Mouse (Mus musculus) intestine, postnatal 0 days (tissue): ENCODE results near the gene Entpd8. TPM values are rescaled to one million over a fixed set of nuclear protein-coding genes. Genes with fewer than 3 reads are reported as not detected.
A peak's percentile ranks its signal among the peaks of the same experiment; 100 is the strongest.

Source experiments
- ATAC-seq: fragments of 200-750 bp; cut with Nextera tagmentation; 2 replicates; pipeline ENCODE4 v1.8.0; 2017; ENCODE audit warnings: mild to moderate bottlenecking, moderate TSS enrichment, moderate library complexity
- H3K27ac ChIP-seq: fragments of 300-500 bp; sonication (generic); 2 replicates; pipeline ENCODE4 v1.5.1; 2014; ENCODE audit warnings: mild to moderate bottlenecking, low read depth, low read length, moderate library complexity
- H3K27me3 ChIP-seq: fragments of 300-500 bp; sonication (generic); replicated peaks from 2 replicates; pipeline ENCODE4 v1.6.1; 2014; ENCODE audit warnings: low read length, mixed read lengths; ENCODE audit not compliant: control insufficient read depth, insufficient read depth
- H3K36me3 ChIP-seq: fragments of 300-500 bp; sonication (generic); 2 replicates; pipeline ENCODE4 v1.6.1; 2014; ENCODE audit warnings: mild to moderate bottlenecking, moderate library complexity; ENCODE audit not compliant: control insufficient read depth, insufficient read depth
- H3K4me1 ChIP-seq: fragments of 300-500 bp; sonication (generic); replicated peaks from 2 replicates; pipeline ENCODE4 v1.6.1; 2014; ENCODE audit warnings: antibody characterized with exemption, low read length, mixed read lengths; ENCODE audit not compliant: control insufficient read depth, insufficient read depth
- H3K4me2 ChIP-seq: fragments of 300-500 bp; sonication (generic); replicated peaks from 2 replicates; pipeline ENCODE4 v1.6.1; 2014; ENCODE audit warnings: low read depth, mild to moderate bottlenecking, moderate library complexity
- H3K4me3 ChIP-seq: fragments of 300-500 bp; sonication (generic); 2 replicates; pipeline ENCODE4 v1.5.1; 2014; ENCODE audit warnings: low read depth, low read length
- H3K9ac ChIP-seq: fragments of 300-500 bp; sonication (generic); 2 replicates; pipeline ENCODE4 v1.6.1; 2014; ENCODE audit warnings: mild to moderate bottlenecking, low read depth, low read length
- H3K9me3 ChIP-seq: fragments of 300-500 bp; sonication (generic); 2 replicates; pipeline ENCODE4 v1.6.1; 2016; ENCODE audit warnings: mixed run types; ENCODE audit not compliant: control insufficient read depth
- CTCF ChIP-seq: sonication (generic); IDR thresholded peaks from 2 replicates; pipeline ENCODE4 v1.5.1; 2016; ENCODE audit warnings: low read depth, mild to moderate bottlenecking, control low read depth, antibody characterized with exemption, moderate library complexity
- WGBS: fragments of 180-500 bp; shearing (Covaris S2); extraction: QIAGEN DNeasy Blood & Tissue Kit; methylation state at CpG from one replicate; pipeline ENCODE4 v1.1.7; 2014; 5-methylcytosine and 5-hydroxymethylcytosine counted together
- polyA plus RNA-seq: library from polyadenylated mRNA; unstranded; fragments of >200 nt; fragmentation: Nextera tagmentation; extraction: Ambion mirVana; gene quantifications from 2 replicates; pipeline ENCODE4 v1.2.1, GENCODE M21; 2015

Gene Entpd8
- polyA plus RNA-seq, 1 experiment from 2014 or later, result 25.9 TPM

DNA sequence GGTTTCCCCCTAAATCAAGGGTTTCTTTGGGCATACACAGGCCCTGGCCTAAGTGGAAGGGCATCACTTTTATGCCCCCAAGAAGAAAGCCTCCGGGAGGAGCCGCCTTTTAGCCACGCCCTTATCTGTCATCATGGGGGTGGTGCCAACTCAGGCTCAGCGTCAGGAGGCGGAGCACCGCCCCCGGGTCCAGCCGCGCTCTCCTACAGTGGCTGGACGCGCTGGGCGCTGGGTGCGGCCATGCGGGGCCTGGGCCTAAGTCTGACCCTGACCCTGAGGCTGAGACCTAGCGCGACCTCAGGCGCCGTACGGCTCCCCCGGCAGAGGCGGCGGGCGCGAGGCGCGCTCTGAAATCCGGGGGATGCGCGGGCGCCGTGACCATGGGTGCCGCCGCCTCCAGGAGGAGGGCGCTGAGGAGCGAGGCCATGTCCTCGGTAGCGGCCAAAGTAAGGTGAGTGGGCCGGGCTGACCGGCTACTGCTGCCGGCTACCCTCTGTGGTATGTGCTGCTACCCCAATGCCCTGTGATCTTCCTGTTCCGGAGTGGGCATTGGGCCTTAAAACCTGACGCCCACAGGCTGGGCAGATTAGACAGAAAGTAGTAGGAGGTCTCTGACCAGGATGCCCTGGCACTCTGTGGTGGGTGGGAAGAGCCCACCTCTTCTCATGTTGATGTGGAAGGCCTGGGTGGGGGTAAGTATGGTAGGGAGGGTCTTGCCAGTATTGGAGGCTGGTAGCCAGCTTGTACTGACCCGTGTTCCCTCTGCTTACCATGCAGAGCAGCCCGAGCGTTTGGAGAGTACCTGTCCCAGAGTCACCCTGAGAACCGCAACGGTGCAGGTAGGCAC lies 25.7 kb upstream of the Entpd8 start, which contains the start of gene Nsmf:
Nsmf (plus strand) TSS at position 135 of the 847 bp plus-strand sequence.
- H3K27me3 ChIP-seq, result no peaks in the 10 kb centered on the region
- 0 out of 2 replicates have a peak, but pooled peaks cover 2% of the 10 kb centered on the region for H3K4me1 ChIP-seq
- H3K9me3 ChIP-seq, result no peaks in the 10 kb centered on the region
- peak; percentile 79 for ATAC-seq
- peak; percentile 59 for TF ChIP-seq CTCF
- peaks cover 42% of the 10 kb centered on the region for H3K36me3 ChIP-seq
- H3K27ac ChIP-seq, result no peak within 1 kb of the TSS
- WGBS, result 4% methylated on average over 47 of the region's 47 CpGs
- H3K9ac ChIP-seq, result peak within 1 kb of the TSS; percentile 58
- peak within 1 kb of the TSS; percentile 82 for H3K4me2 ChIP-seq
- peak within 1 kb of the TSS; percentile 60 for H3K4me3 ChIP-seq

DNA sequence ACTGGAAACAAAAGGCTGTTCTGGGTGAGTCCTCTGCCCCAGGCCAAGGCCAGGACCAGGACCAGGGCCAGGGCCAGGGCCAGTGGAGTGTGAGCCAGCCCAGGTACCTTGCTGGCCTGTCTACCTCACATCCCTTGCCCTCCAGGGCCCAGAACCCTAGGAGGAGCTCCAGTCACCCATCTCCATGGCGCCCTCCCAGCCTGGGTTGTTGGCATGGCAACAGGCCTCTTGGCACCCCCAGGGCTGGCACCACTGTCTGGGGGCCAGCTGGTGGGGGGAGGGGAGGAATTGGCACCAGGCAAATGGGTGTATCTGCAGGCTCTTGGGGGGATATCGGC lies 25.1 kb upstream of the Entpd8 start:
- H3K9me3 ChIP-seq, result no peaks in the 10 kb centered on the region
- H3K4me1 ChIP-seq, result 0 out of 2 replicates have a peak, but pooled peaks cover 2% of the 10 kb centered on the region
- peak overlapping the region; percentile 82 for H3K4me2 ChIP-seq
- H3K4me3 ChIP-seq, result peak overlapping the region; percentile 60
- H3K9ac ChIP-seq, result peak overlapping the region; percentile 58
- ATAC-seq, result peak; percentile 17; the same call in 1 of the 2 replicates
- H3K27me3 ChIP-seq, result no peaks in the 10 kb centered on the region
- no peak overlapping the region for H3K27ac ChIP-seq
- WGBS, result 66% methylated on average over 2 of the region's 2 CpGs
- no peak for TF ChIP-seq CTCF
- peaks cover 41% of the 10 kb centered on the region for H3K36me3 ChIP-seq

DNA sequence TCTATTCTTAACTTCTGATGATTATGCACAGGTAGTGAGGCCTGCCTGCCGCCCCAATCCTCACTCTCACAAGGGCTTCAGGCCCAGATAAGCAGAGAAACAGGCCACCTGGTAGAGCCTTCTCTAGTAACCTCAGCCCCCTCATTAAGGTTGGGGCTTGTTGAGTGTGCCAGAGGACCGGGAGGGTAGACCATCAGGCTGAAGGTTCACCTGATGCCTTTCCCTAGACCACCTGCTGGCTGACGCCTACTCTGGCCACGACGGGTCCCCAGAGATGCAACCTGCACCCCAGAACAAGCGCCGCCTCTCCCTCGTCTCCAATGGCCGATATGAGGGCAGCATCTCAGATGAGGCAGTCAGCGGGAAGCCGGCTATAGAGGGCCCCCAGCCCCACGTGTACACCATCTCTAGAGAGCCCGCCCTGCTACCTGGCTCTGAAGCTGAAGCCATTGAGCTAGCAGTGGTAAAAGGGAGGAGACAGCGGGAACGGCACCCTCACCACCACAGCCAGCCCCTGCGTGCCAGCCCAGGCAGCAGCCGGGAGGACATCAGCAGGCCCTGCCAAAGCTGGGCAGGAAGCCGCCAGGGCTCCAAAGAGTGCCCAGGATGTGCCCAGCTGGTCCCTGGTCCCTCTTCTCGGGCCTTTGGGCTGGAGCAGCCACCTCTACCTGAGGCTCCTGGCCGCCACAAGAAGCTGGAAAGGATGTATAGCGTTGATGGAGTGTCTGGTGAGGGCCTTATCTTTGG lies 24.5 kb upstream of the Entpd8 start:
- Histone ChIP-seq H3K4me3 (no peak overlapping the region), H3K36me3 (peaks cover 44% of the 10 kb centered on the region), H3K4me1 (0 out of 2 replicates have a peak, but pooled peaks cover 2% of the 10 kb centered on the region), H3K4me2 (peak overlapping the region; percentile 82), H3K27me3 (no peaks in the 10 kb centered on the region), H3K9ac (0 out of 2 replicates have a peak overlapping the region, but pooled peaks have one; percentile 58), H3K27ac (no peak overlapping the region), H3K9me3 (no peaks in the 10 kb centered on the region)
- 93% methylated on average over 21 of the region's 21 CpGs for WGBS
- TF ChIP-seq CTCF, result no peak
- no peak for ATAC-seq

DNA sequence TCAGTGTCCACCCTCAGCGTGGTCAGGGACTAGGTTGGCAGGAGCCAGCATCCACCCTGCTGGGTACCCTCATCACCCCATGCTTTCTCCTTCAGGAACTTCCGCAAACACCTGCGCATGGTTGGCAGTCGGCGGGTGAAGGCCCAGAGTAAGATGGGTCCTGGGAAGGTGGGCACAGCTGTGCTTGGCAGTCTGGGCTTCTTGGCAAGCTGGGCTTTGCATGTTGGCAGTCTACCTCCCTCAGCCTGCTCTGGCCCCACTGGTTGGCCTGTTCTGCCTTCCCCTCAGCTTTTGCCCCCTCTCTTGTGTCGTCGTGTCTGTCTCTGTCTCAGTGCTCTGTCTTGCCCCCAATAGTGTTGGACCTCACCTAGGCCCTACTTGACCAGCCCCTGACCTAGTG lies 21.2 kb upstream of the Entpd8 start:
- Histone ChIP-seq H3K4me2 (no peak overlapping the region), H3K36me3 (peaks cover 41% of the 10 kb centered on the region), H3K27ac (no peak overlapping the region), H3K9ac (no peak overlapping the region), H3K4me1 (0 out of 2 replicates have a peak, but pooled peaks cover 2% of the 10 kb centered on the region), H3K27me3 (no peaks in the 10 kb centered on the region), H3K4me3 (no peak overlapping the region), H3K9me3 (no peaks in the 10 kb centered on the region)
- 85% methylated on average over 7 of the region's 7 CpGs for WGBS
- no peak for ATAC-seq
- no peak for TF ChIP-seq CTCF

GRCm38 (mm10) chr2:25063523-25063922 lies 16.6 kb upstream of the Entpd8 start:
- peaks cover 30% of the 10 kb centered on the region; the same call in 1 of the 2 replicates for H3K36me3 ChIP-seq
- H3K4me1 ChIP-seq, result no peaks in the 10 kb centered on the region
- no peak overlapping the region for H3K27ac ChIP-seq
- ATAC-seq, result no peak
- WGBS, result 92% methylated on average over 5 of the region's 5 CpGs
- no peak overlapping the region for H3K4me3 ChIP-seq
- no peaks in the 10 kb centered on the region for H3K27me3 ChIP-seq
- no peak overlapping the region for H3K4me2 ChIP-seq
- no peaks in the 10 kb centered on the region for H3K9me3 ChIP-seq
- TF ChIP-seq CTCF, result no peak
- H3K9ac ChIP-seq, result no peak overlapping the region

GRCm38 (mm10) chr2:25064285-25064684 lies 15.8 kb upstream of the Entpd8 start:
- 88% methylated on average over 1 of the region's 1 CpGs for WGBS
- Histone ChIP-seq H3K27ac (no peak overlapping the region), H3K4me1 (no peaks in the 10 kb centered on the region), H3K27me3 (no peaks in the 10 kb centered on the region), H3K9me3 (no peaks in the 10 kb centered on the region), H3K36me3 (peaks cover 30% of the 10 kb centered on the region; the same call in 1 of the 2 replicates), H3K4me2 (no peak overlapping the region), H3K4me3 (no peak overlapping the region), H3K9ac (no peak overlapping the region)
- ATAC-seq, result no peak
- no peak for TF ChIP-seq CTCF
